Mouse (Mus musculus) bone marrow macrophage, adult 2 months (primary cell): ENCODE measurements around the gene Igf2bp3.
A peak's percentile ranks its signal among the peaks of the same experiment; 100 is the strongest.

Source experiments
- CTCF ChIP-seq: IDR thresholded peaks from 2 replicates; pipeline ENCODE4 v1.5.1; 2012; ENCODE audit warnings: low read depth, mild to moderate bottlenecking, low read length, moderate library complexity
- POLR2A ChIP-seq: IDR thresholded peaks from 2 replicates; pipeline ENCODE4 v1.6.1; 2012; ENCODE audit warnings: mild to moderate bottlenecking, low read depth, low read length, borderline replicate concordance

GRCm38 (mm10) chr6:49036275-49037267 lies 178.2 kb downstream of the Igf2bp3 start, which contains the start of gene Gpnmb:
- TF ChIP-seq POLR2A (peak; percentile 92), CTCF (no peak)
